Mouse (Mus musculus) brain, embryonic 18.5 days (tissue): ENCODE measurements around the gene Nupr1.

Experiments used
- DNase-seq: peaks from one replicate; pipeline ENCODE4 v3.0.0-alpha.2; 2012; ENCODE audit warnings: low read depth, low spot score

Gene Nupr1

GRCm38 (mm10) chr7:126630824-126631518 lies at the start of gene Nupr1:
Gene Nupr1, minus strand, starts transcription at chr7:126630861.
- DNase-seq: no peak

GRCm38 (mm10) chr7:126679683-126680082 lies 49.0 kb upstream of the Nupr1 start:
- DNase-seq: no peak

GRCm38 (mm10) chr7:126678545-126679341 lies 48.1 kb upstream of the Nupr1 start:
- DNase-seq: no peak

- DNase-seq: no peak
These were observed 46.1 kb upstream of the Nupr1 start for GRCm38 (mm10) chr7:126676631-126677220.

GRCm38 (mm10) chr7:126676207-126676606 lies 45.5 kb upstream of the Nupr1 start, which contains the start of gene Sult1a1:
Gene Sult1a1, minus strand, starts transcription at chr7:126676432.
- DNase-seq: no peak

- DNase-seq: no peak
These were observed 44.4 kb upstream of the Nupr1 start for GRCm38 (mm10) chr7:126675104-126675503.

GRCm38 (mm10) chr7:126672111-126672510 lies 41.5 kb upstream of the Nupr1 start:
- no peak for DNase-seq

GRCm38 (mm10) chr7:126670152-126670551 lies 39.5 kb upstream of the Nupr1 start:
- DNase-seq: no peak

- no peak for DNase-seq
These were observed 37.8 kb upstream of the Nupr1 start for GRCm38 (mm10) chr7:126668452-126668851.

- no peak for DNase-seq
These were observed 36.9 kb upstream of the Nupr1 start for GRCm38 (mm10) chr7:126667495-126668090.

- DNase-seq: no peak
These were observed 34.6 kb upstream of the Nupr1 start for GRCm38 (mm10) chr7:126665269-126665668.

GRCm38 (mm10) chr7:126663646-126664045 lies 33.0 kb upstream of the Nupr1 start:
- no peak for DNase-seq

GRCm38 (mm10) chr7:126659771-126660170 lies 29.1 kb upstream of the Nupr1 start:
- DNase-seq: no peak

- DNase-seq: no peak
These were observed 26.9 kb upstream of the Nupr1 start for GRCm38 (mm10) chr7:126657522-126657921.

GRCm38 (mm10) chr7:126655695-126656094 lies 25.0 kb upstream of the Nupr1 start:
- no peak for DNase-seq

GRCm38 (mm10) chr7:126653991-126654390 lies 23.3 kb upstream of the Nupr1 start:
- no peak for DNase-seq

GRCm38 (mm10) chr7:126650852-126651251 lies 20.2 kb upstream of the Nupr1 start:
- DNase-seq: no peak

- peak; percentile 88 for DNase-seq
These were observed 18.8 kb upstream of the Nupr1 start, which contains the start of gene Sgf29 for GRCm38 (mm10) chr7:126649231-126650051. Gene Sgf29, plus strand, starts transcription at chr7:126649309.

GRCm38 (mm10) chr7:126648486-126648885 lies 17.8 kb upstream of the Nupr1 start:
- no peak for DNase-seq

GRCm38 (mm10) chr7:126645708-126646107 lies 15.0 kb upstream of the Nupr1 start:
- DNase-seq: no peak

- no peak for DNase-seq
These were observed 14.3 kb upstream of the Nupr1 start for GRCm38 (mm10) chr7:126644914-126645313.
